Mouse (Mus musculus) ES-Bruce4 (cell line): ENCODE measurements around the gene Adamts7. TPM values are rescaled to one million over a fixed set of nuclear protein-coding genes. Genes with fewer than 3 reads are reported as not detected.

Source experiments
- H3K27ac ChIP-seq: 2 replicates; pipeline ENCODE4 v1.5.1; 2012; ENCODE audit warnings: low read length, inconsistent platforms; ENCODE audit not compliant: insufficient read depth
- H3K27me3 ChIP-seq: 2 replicates; pipeline ENCODE4 v1.6.1; 2012; ENCODE audit warnings: mild to moderate bottlenecking, low read length, inconsistent platforms; ENCODE audit not compliant: control insufficient read depth, poor library complexity, insufficient read depth, severe bottlenecking
- H3K36me3 ChIP-seq: 2 replicates; pipeline ENCODE4 v1.6.1; 2012; ENCODE audit warnings: inconsistent platforms, mild to moderate bottlenecking, low read length, moderate library complexity; ENCODE audit not compliant: control insufficient read depth, poor library complexity, insufficient read depth, severe bottlenecking
- H3K4me1 ChIP-seq: one replicate; pipeline ENCODE4 v1.8.1; 2011; ENCODE audit warnings: low read length; ENCODE audit not compliant: control insufficient read depth, insufficient read depth
- H3K4me3 ChIP-seq: 2 replicates; pipeline ENCODE4 v1.5.1; 2011; ENCODE audit warnings: low read depth, mild to moderate bottlenecking, low read length
- H3K9ac ChIP-seq: 2 replicates; pipeline ENCODE4 v1.6.1; 2012; ENCODE audit warnings: low read depth, mild to moderate bottlenecking, inconsistent platforms; ENCODE audit not compliant: poor library complexity, severe bottlenecking
- H3K9me3 ChIP-seq: replicated peaks from 2 replicates; pipeline ENCODE4 v1.6.1; 2012; ENCODE audit warnings: mild to moderate bottlenecking, low read length, inconsistent platforms; ENCODE audit not compliant: control insufficient read depth, poor library complexity, insufficient read depth, severe bottlenecking
- CTCF ChIP-seq: IDR thresholded peaks from one replicate; pipeline ENCODE4 v1.8.1; 2011; ENCODE audit warnings: low read depth, low read length
- EP300 ChIP-seq: IDR thresholded peaks from 2 replicates; pipeline ENCODE4 v1.6.1; 2011; ENCODE audit warnings: low read depth, low read length; ENCODE audit not compliant: insufficient read depth
- POLR2A ChIP-seq: IDR thresholded peaks from one replicate; pipeline ENCODE4 v1.8.1; 2011; ENCODE audit warnings: low read length; ENCODE audit not compliant: insufficient read depth
- polyA plus RNA-seq: library from polyadenylated mRNA; stranded (reverse); fragments of >200 nt; gene quantifications from 2 replicates; pipeline ENCODE4 v1.2.4, GENCODE M21; 2011; ENCODE audit warnings: low read depth; ENCODE audit not compliant: missing spikeins, insufficient read depth, insufficient read length

The Adamts7 gene
- polyA plus RNA-seq, 1 experiment: 4.2 TPM

DNA sequence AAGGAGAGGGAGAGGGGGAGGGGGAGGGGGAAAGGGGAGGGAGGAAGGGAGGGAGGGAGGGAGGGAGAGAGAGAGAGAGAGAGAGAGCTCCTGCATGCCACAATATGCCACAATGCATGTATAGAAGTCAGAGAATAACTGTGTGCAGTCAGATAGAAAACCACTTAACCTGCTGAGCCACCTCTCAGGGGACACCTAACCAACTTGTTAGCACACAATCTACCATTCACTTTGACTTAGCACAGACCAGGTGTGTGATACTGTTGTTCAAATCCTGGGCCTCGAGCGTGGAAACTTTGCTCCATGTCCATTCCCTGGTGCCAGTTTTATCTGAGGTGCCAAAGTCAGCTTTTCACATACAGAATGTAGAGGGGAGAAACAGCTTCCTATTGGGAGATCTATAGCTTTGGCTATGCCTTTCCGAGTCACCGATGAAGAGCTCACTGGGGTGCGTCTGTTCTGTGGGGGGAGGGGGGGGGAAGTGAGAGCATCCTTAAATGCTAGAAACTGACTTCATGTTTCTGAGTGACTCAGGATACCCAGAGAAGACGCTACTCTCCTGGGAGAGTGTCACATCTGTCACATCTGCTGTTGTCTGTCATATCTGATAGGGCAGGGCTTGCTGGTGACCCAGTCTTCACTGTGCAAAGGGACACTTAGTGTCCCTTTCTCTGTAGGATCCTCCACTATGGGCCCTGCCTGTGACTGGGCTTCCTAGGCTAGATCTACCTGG is 19.0 kb downstream of the Adamts7 start:
- Histone ChIP-seq H3K27me3 (no peaks in the 10 kb centered on the region), H3K27ac (no peak overlapping the region), H3K4me3 (no peak overlapping the region), H3K9ac (no peak overlapping the region), H3K9me3 (no peaks in the 10 kb centered on the region), H3K36me3 (no peaks in the 10 kb centered on the region), H3K4me1 (no peaks in the 10 kb centered on the region)
- no peak for TF ChIP-seq CTCF
- TF ChIP-seq POLR2A: no peak
- no peak for TF ChIP-seq EP300

DNA sequence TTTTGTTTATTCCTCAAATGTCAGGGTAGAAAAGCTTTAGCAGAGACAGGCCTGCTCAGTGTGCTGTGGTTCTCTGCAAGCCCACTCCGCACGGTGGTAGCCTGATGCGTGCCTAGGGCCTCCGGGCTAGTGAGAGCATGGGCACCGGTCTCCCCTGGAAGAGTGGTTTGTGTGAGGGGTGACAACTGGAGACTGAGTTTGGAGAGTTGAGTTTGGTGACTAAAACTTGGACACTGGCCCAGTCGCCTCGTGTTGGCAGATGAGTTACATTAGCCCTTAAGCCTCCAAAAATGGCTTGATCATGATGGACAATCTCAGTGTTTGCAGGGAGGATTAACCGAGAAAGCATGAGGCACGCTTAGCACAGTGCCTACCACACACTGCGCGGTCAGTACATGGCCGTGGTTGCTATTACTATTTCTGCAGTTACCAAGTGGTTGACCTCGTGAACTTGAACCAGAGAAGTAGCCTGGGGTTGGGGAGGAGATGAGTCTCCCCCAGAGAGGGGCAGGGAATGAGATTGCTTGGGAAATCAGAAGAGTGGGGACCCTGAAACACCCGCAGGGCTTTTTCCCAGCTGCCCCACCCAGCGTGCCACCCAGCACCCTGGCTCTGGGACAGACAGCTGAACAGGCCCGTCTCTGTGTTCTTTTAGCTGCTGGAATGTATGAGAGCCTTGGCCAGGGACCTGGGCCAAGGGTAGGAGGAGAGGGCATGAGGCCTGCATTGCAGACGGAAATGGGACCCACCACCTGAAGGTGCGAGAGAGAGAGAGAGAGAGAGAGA is 20.0 kb downstream of the Adamts7 start:
- Histone ChIP-seq H3K9ac (no peak overlapping the region), H3K9me3 (no peaks in the 10 kb centered on the region), H3K27ac (no peak overlapping the region), H3K4me1 (no peaks in the 10 kb centered on the region), H3K4me3 (no peak overlapping the region), H3K36me3 (no peaks in the 10 kb centered on the region), H3K27me3 (no peaks in the 10 kb centered on the region)
- TF ChIP-seq CTCF: no peak
- TF ChIP-seq EP300: no peak
- no peak for TF ChIP-seq POLR2A

DNA sequence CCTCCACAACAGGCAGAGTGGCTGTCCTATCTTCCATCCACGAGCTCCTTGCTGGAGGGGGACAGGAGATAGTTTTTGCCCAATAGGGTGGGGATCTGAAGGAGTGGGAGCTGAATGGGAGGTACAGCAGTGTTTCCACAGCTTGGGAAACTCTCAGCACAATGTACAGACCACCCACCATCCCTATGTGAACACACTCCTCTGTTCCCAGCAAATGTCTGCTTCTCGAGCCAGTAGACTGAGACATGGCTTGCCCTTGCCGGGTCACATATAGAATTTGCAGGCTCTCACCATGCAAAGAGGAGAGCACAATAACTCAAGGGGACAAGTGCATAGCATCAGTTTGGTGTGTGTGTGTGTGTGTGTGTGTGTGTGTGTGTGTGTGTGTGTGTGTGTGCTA is 20.7 kb downstream of the Adamts7 start:
- no peaks in the 10 kb centered on the region for H3K36me3 ChIP-seq
- no peak overlapping the region for H3K9ac ChIP-seq
- H3K4me1 ChIP-seq: no peaks in the 10 kb centered on the region
- no peak overlapping the region for H3K27ac ChIP-seq
- no peaks in the 10 kb centered on the region for H3K9me3 ChIP-seq
- H3K27me3 ChIP-seq: no peaks in the 10 kb centered on the region
- TF ChIP-seq POLR2A (no peak), EP300 (no peak), CTCF (no peak)
- H3K4me3 ChIP-seq: no peak overlapping the region

DNA sequence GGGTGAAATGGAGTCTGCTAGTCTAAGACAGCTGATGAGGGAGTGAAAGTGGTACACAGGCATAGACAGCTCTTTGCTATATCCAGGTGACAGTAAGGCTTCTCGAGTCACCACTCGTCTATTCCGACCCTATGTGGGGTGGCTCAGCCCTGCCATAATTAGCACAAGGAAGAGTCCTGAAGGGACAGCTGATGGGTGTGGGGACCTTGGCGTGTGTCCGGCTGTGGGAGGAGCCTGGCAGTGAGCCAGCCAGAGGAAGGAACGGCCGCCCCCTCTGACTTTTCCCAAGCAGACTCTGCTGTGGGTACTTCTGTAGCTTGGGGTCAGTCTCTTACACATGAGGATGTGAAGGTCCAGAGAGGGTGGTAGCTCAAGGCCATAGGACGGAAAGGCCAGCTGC is 21.2 kb downstream of the Adamts7 start:
- no peak overlapping the region for H3K9ac ChIP-seq
- no peaks in the 10 kb centered on the region for H3K9me3 ChIP-seq
- no peaks in the 10 kb centered on the region for H3K4me1 ChIP-seq
- no peaks in the 10 kb centered on the region for H3K36me3 ChIP-seq
- TF ChIP-seq CTCF: no peak
- no peak for TF ChIP-seq EP300
- TF ChIP-seq POLR2A: no peak
- H3K27ac ChIP-seq: no peak overlapping the region
- H3K27me3 ChIP-seq: no peaks in the 10 kb centered on the region
- no peak overlapping the region for H3K4me3 ChIP-seq

DNA sequence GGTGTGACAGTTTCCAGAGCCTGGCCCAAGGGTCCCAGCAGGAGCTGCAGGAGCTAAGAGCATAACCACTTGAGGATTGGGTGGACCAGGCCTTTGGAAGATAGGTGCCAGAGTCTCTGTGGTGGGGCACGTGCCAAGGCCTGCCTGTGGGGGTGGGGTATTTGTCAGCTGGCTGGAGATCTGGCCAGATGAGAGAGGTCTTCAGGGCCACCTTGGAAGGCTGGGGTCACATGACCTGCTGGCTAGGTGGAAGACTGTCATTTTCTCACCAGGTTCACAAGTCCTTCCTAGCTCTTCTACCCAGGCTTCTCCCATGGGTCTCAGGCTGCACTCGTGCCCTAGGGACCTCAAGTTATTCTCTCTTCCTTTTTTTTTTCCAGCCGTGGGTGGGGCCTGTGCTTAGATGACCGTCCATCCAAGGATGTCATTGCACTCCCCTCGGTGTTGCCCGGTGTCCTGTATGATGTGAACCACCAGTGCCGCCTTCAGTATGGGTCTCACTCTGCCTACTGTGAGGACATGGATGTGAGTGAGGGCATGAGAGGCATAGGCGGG is 22.6 kb downstream of the Adamts7 start:
- Histone ChIP-seq H3K27ac (no peak overlapping the region), H3K36me3 (no peaks in the 10 kb centered on the region), H3K9ac (no peak overlapping the region), H3K4me3 (no peak overlapping the region), H3K27me3 (no peaks in the 10 kb centered on the region), H3K4me1 (no peaks in the 10 kb centered on the region), H3K9me3 (no peaks in the 10 kb centered on the region)
- TF ChIP-seq CTCF: no peak
- no peak for TF ChIP-seq POLR2A
- no peak for TF ChIP-seq EP300

DNA sequence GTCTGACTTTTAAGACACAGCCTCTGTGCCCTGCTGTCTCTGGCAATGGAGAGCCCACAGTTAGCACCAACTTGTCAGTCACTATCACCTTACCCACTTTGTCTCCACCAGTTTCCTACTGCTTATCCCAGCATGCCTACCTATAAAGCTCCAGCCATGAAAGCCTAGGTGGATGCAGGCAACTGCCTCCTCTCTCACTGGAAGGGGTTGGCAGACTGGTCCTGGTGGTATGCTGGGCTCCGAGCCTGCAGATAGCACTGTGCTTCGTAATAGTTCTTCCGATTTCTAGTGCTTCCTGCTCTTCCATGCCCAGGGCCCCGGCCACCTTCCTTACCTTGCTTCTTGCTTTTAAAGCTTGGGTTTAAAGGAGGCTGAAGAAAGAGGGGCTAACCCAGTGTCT is 26.0 kb downstream of the Adamts7 start:
- H3K9me3 ChIP-seq: no peaks in the 10 kb centered on the region
- H3K36me3 ChIP-seq: no peaks in the 10 kb centered on the region
- H3K4me1 ChIP-seq: no peaks in the 10 kb centered on the region
- TF ChIP-seq EP300: no peak
- no peak for TF ChIP-seq POLR2A
- no peak for TF ChIP-seq CTCF
- H3K27me3 ChIP-seq: no peaks in the 10 kb centered on the region
- no peak overlapping the region for H3K9ac ChIP-seq
- H3K4me3 ChIP-seq: no peak overlapping the region
- H3K27ac ChIP-seq: no peak overlapping the region
